Mouse (Mus musculus) cerebellum, adult 2 months (tissue): ENCODE data around the gene Spty2d1.

Experiments used
- CTCF ChIP-seq: fragments of 200-500 bp; IDR thresholded peaks from 2 replicates; pipeline ENCODE4 v1.5.1; 2011; ENCODE audit warnings: low read depth, mild to moderate bottlenecking, control low read depth, low read length, moderate library complexity, borderline replicate concordance; ENCODE audit not compliant: insufficient read depth
- POLR2A ChIP-seq: fragments of 200-500 bp; IDR thresholded peaks from 2 replicates; pipeline ENCODE4 v1.6.1; 2011; ENCODE audit warnings: low read length, control low read depth, borderline replicate concordance; ENCODE audit not compliant: insufficient read depth

- no peak for TF ChIP-seq CTCF
- TF ChIP-seq POLR2A: no peak
Measured at GRCm38 (mm10) chr7:47024454-47024853, 16.2 kb upstream of the Spty2d1 start.
